Mouse (Mus musculus) ES-Bruce4 (cell line): Measurements from ENCODE around the gene Vmn1r198.

Source experiments
- CTCF ChIP-seq: IDR thresholded peaks from one replicate; pipeline ENCODE4 v1.8.1; 2011; ENCODE audit warnings: low read depth, low read length
- EP300 ChIP-seq: IDR thresholded peaks from 2 replicates; pipeline ENCODE4 v1.6.1; 2011; ENCODE audit warnings: low read depth, low read length; ENCODE audit not compliant: insufficient read depth
- POLR2A ChIP-seq: IDR thresholded peaks from one replicate; pipeline ENCODE4 v1.8.1; 2011; ENCODE audit warnings: low read length; ENCODE audit not compliant: insufficient read depth

- TF ChIP-seq CTCF (no peak), POLR2A (no peak), EP300 (no peak)
Measured at GRCm38 (mm10) chr13:22402978-22403377, 52.8 kb downstream of the Vmn1r198 start.
